Mouse (Mus musculus) retina, postnatal 1 day (tissue): ENCODE measurements at regions not wholly inside any gene's neighbourhood (a gene's known extent, or its start where the extent isn't known, plus 50 kb on each side); places are given as distances from the start of the nearest gene placed in this dataset.

ENCODE experiments used
- DNase-seq: peaks from one replicate; pipeline ENCODE4 v3.0.0-alpha.2; 2012

GRCm38 (mm10) chr8:57200280-57200679 is 120.5 kb upstream of the Hand2 start:
- DNase-seq = peak; percentile 4

GRCm38 (mm10) chr8:57209584-57209983 is 111.2 kb upstream of the Hand2 start:
- DNase-seq = no peak

GRCm38 (mm10) chr8:57213066-57213465 is 107.7 kb upstream of the Hand2 start:
- DNase-seq = no peak

- DNase-seq = no peak
Measured at GRCm38 (mm10) chr8:57213982-57214930, 106.5 kb upstream of the Hand2 start.

- DNase-seq = no peak
Measured at GRCm38 (mm10) chr8:57230594-57230993, 90.2 kb upstream of the Hand2 start.

GRCm38 (mm10) chr8:57242301-57242700 is 78.5 kb upstream of the Hand2 start:
- no peak for DNase-seq

- no peak for DNase-seq
Measured at GRCm38 (mm10) chr8:57249061-57249460, 71.7 kb upstream of the Hand2 start.
